Mouse (Mus musculus) heart, postnatal 0 days (tissue): Measurements from ENCODE around the gene Rai14. TPM values are rescaled to one million over a fixed set of nuclear protein-coding genes. Genes with fewer than 3 reads are reported as not detected.

Source experiments
- ATAC-seq: fragments of 200-750 bp; cut with Nextera tagmentation; 2 replicates; pipeline ENCODE4 v1.8.0; 2017; ENCODE audit warnings: low read depth, moderate number of reproducible peaks, moderate library complexity; ENCODE audit not compliant: insufficient read depth
- DNase-seq: peaks from one replicate; pipeline ENCODE4 v3.0.0-alpha.2; 2016; ENCODE audit warnings: low spot score
- H3K27ac ChIP-seq: fragments of 300-500 bp; sonication (generic); 2 replicates; pipeline ENCODE4 v1.5.1; 2014; ENCODE audit warnings: low read depth, mild to moderate bottlenecking
- H3K27me3 ChIP-seq: fragments of 300-500 bp; sonication (generic); 2 replicates; pipeline ENCODE4 v1.6.1; 2014; ENCODE audit warnings: low read length, mixed read lengths; ENCODE audit not compliant: control insufficient read depth, insufficient read depth
- H3K36me3 ChIP-seq: fragments of 300-500 bp; sonication (generic); replicated peaks from 2 replicates; pipeline ENCODE4 v1.6.1; 2014; ENCODE audit warnings: low read length, mixed read lengths; ENCODE audit not compliant: control insufficient read depth, insufficient read depth
- H3K4me1 ChIP-seq: fragments of 300-500 bp; sonication (generic); 2 replicates; pipeline ENCODE4 v1.6.1; 2014; ENCODE audit warnings: antibody characterized with exemption; ENCODE audit not compliant: control insufficient read depth, insufficient read depth
- H3K4me2 ChIP-seq: fragments of 300-500 bp; sonication (generic); 2 replicates; pipeline ENCODE4 v1.6.1; 2014; ENCODE audit warnings: low read depth, mild to moderate bottlenecking, low read length, moderate library complexity
- H3K4me3 ChIP-seq: fragments of 300-500 bp; sonication (generic); 2 replicates; pipeline ENCODE4 v1.5.1; 2014; ENCODE audit warnings: low read depth, low read length
- H3K9ac ChIP-seq: fragments of 300-500 bp; sonication (generic); replicated peaks from 2 replicates; pipeline ENCODE4 v1.6.1; 2014; ENCODE audit warnings: low read depth, low read length, mixed read lengths
- H3K9me3 ChIP-seq: fragments of 300-500 bp; sonication (generic); replicated peaks from 2 replicates; pipeline ENCODE4 v1.6.1; 2016; ENCODE audit warnings: low read length; ENCODE audit not compliant: control insufficient read depth
- CTCF ChIP-seq: IDR thresholded peaks from 2 replicates; pipeline ENCODE4 v1.5.1; 2016; ENCODE audit warnings: antibody characterized with exemption, control low read depth, low read depth
- EP300 ChIP-seq: IDR thresholded peaks from 2 replicates; pipeline ENCODE4 v1.6.1; 2016; ENCODE audit warnings: antibody characterized with exemption, low read depth
- WGBS: fragments of 180-500 bp; shearing (Covaris S2); extraction: QIAGEN DNeasy Blood & Tissue Kit; methylation state at CpG from one replicate; pipeline ENCODE4 v1.1.7; 2014; 5-methylcytosine and 5-hydroxymethylcytosine counted together
- polyA plus RNA-seq: library from polyadenylated mRNA; unstranded; fragments of >200 nt; fragmentation: Nextera tagmentation; extraction: Ambion mirVana; gene quantifications from 2 replicates; pipeline ENCODE4 v1.2.1, GENCODE M21; 2015
- total RNA-seq: library from RNA; depleted of rRNA; stranded (reverse); fragments of >200 nt; gene quantifications from 2 replicates; pipeline ENCODE4 v1.2.3, GENCODE M21; 2014; ENCODE audit warnings: low replicate concordance

Gene Rai14
- total and polyA plus RNA-seq, 2 experiments from 2014 or later: 4.1 to 8.9 TPM

DNA sequence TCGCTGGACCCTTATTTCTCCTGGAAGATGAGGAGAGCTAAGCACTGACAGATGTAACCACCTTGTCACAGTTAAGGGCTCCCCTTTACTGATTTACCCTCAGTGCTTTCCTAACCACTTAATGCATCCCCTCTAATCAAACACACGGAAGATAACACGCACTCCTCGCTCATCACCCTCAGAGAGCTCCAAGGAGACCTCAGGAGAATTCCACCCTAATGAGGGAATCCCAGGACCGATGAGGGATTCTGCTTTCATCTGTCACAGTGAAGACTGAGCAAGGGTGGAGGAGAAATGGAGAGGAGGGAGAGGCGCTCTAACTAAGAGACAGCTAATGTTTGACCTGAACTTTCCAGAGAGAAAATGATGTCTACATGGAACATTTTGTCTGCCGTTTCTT, 44.3 kb downstream of the Rai14 start:
- Histone ChIP-seq H3K27me3 (peaks cover 27% of the 10 kb centered on the region; the same call in 1 of the 2 replicates), H3K27ac (no peak overlapping the region), H3K4me3 (no peak overlapping the region), H3K4me1 (peaks cover 17% of the 10 kb centered on the region), H3K36me3 (no peaks in the 10 kb centered on the region), H3K9ac (no peak overlapping the region), H3K4me2 (no peak overlapping the region), H3K9me3 (no peaks in the 10 kb centered on the region)
- no peak for DNase-seq
- 49% methylated on average over 7 of the region's 7 CpGs for WGBS
- ATAC-seq: no peak
- TF ChIP-seq EP300 (no peak), CTCF (no peak)

DNA sequence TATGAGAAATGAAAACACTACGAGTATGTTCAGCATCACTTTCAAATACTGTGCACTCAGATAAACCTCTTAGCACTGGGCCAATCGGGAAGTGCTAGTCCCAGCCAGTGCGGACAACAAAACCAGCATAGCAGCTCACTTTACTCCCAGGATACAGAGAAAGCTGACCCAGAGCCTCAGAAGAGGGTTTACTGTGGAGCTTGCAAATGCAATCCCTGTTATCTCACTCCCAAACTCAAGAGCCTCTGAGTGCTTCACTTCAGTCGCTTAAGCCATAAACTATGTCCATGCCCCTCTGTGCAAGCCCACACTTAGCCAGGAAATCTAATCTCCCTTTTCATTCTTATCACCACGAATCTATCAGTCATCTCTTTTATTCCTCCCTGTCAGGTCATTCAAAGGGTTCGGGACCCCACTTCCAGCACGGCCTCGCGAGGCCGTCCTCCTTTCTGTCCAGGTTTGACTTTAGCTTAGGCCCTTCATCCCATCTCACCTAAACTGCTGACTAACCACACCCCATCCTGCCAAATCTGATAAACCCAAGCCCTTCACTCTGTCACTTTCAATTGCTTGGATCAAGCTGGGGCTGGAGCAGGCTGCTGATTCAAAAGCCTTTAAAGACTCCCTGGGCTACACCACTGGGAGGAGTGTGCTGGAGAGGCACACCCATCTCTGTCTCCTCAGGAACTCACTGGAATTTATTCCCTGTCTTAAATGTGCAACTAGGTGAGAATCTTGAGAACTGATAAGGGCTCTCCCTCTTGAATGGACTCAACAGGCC, 46.1 kb downstream of the Rai14 start:
- no peak overlapping the region for H3K9ac ChIP-seq
- peaks cover 31% of the 10 kb centered on the region; the same call in 1 of the 2 replicates for H3K27me3 ChIP-seq
- peaks cover 17% of the 10 kb centered on the region for H3K4me1 ChIP-seq
- H3K36me3 ChIP-seq: no peaks in the 10 kb centered on the region
- H3K4me3 ChIP-seq: no peak overlapping the region
- no peak overlapping the region for H3K4me2 ChIP-seq
- no peak for ATAC-seq
- H3K9me3 ChIP-seq: no peaks in the 10 kb centered on the region
- DNase-seq: no peak
- no peak overlapping the region for H3K27ac ChIP-seq
- no peak for TF ChIP-seq CTCF
- 38% methylated on average over 10 of the region's 10 CpGs for WGBS

DNA sequence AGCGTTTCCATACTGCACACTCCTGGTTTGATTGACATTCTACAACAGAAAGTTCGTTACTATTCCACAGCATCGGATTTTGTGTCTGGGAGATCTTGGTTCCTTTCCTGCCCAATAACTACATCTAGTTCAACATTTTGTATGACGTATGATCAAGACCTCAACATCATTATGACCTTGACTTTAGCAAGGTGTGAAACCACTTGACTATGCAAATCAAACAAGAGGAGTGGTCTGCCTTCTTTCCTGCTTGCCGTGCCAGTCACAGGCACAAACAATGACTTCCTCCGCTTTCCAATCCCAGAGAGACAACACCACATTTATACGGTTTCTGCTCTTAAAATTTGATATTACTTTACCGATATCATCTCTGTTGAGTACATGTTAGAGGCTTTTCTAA, 48.6 kb downstream of the Rai14 start:
- H3K36me3 ChIP-seq: no peaks in the 10 kb centered on the region
- peaks cover 28% of the 10 kb centered on the region; the same call in 1 of the 2 replicates for H3K27me3 ChIP-seq
- no peak for DNase-seq
- no peak overlapping the region for H3K9ac ChIP-seq
- H3K4me3 ChIP-seq: no peak overlapping the region
- peaks cover 15% of the 10 kb centered on the region for H3K4me1 ChIP-seq
- no peak for TF ChIP-seq EP300
- TF ChIP-seq CTCF: no peak
- no peaks in the 10 kb centered on the region for H3K9me3 ChIP-seq
- no peak overlapping the region for H3K27ac ChIP-seq
- ATAC-seq: no peak
- H3K4me2 ChIP-seq: no peak overlapping the region
- 69% methylated on average over 8 of the region's 8 CpGs for WGBS

DNA sequence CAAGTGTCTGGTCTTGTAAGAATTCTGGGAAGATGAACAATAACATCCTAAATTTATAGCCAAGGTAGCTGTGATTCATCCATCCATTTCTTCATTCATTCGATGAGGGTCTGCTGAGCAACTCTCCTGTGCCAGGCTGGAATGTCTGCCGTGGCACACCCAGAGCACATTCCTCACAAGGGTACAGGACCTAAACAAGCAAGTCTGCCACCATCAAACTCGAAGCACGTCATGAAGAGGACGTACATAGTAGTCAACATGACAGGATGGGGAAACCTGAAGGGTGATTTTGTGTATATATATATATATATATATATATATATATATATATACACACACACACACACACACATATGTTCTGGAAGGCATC, 49.9 kb downstream of the Rai14 start:
- H3K9ac ChIP-seq: no peak overlapping the region
- H3K9me3 ChIP-seq: no peaks in the 10 kb centered on the region
- no peak overlapping the region for H3K4me2 ChIP-seq
- WGBS: 59% methylated on average over 5 of the region's 5 CpGs
- 0 out of 2 replicates have a peak, but pooled peaks cover 16% of the 10 kb centered on the region for H3K27me3 ChIP-seq
- no peak for ATAC-seq
- no peak overlapping the region for H3K27ac ChIP-seq
- no peak for DNase-seq
- H3K4me1 ChIP-seq: peaks cover 15% of the 10 kb centered on the region
- H3K36me3 ChIP-seq: no peaks in the 10 kb centered on the region
- H3K4me3 ChIP-seq: no peak overlapping the region
- TF ChIP-seq CTCF: no peak
- no peak for TF ChIP-seq EP300

DNA sequence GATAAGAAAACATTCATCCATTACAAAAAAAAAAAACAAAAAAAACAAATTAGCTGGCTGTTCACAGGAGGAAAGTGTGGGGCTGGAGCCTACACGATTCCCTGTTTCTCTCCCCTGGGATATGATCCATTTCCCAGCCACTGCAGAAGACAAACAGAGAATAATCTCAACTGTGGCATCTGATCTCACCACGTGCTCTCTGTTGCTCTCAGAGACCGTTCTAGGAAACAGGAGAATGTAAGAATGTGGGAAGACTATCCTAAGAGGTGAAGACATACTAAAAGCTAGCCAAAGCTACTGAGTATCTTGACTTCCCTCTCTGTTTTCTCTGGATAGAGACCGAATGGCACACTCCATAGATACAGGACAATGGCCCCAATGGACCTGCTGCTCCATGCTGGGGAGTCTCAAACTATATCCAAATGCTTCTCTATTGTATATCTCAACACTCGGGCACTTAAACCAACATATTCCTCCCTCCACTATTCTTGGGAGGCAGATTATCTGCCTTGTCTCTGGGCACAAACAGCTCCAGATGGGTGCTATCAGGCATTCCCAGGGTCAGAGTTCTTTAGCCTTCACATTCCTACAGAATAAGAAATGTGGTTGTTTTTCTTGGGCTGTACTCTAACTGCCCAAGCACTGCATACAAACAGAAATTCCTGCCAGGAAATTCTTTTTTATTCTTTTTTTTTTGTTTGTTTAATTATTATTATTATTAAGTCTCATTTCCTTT, 50.5 kb downstream of the Rai14 start:
- Histone ChIP-seq H3K4me3 (no peak overlapping the region), H3K4me2 (no peak overlapping the region), H3K4me1 (peaks cover 15% of the 10 kb centered on the region), H3K9me3 (no peaks in the 10 kb centered on the region), H3K27me3 (0 out of 2 replicates have a peak, but pooled peaks cover 12% of the 10 kb centered on the region), H3K27ac (no peak overlapping the region), H3K9ac (no peak overlapping the region), H3K36me3 (no peaks in the 10 kb centered on the region)
- ATAC-seq (no peak), DNase-seq (no peak)
- WGBS: 53% methylated on average over 5 of the region's 5 CpGs
- TF ChIP-seq EP300 (no peak), CTCF (no peak)
